Mouse (Mus musculus) layer of hippocampus, adult 18-20 months (tissue): ENCODE data around the gene Atl1. TPM values are rescaled to one million over a fixed set of nuclear protein-coding genes. Genes with fewer than 3 reads are reported as not detected.

Experiments
- DNase-seq, 2 experiments: peaks; one replicate each; pipeline ENCODE4 v3.0.0; 2022; ENCODE audit warnings: low spot score in 2 of 2
- long read RNA-seq: library from polyadenylated mRNA; stranded (forward); transcript quantifications from one replicate; pipeline ENCODE4 v2.0.0, GENCODE M21; 2021
- total RNA-seq, 2 experiments: library from RNA; stranded (reverse); gene quantifications; 2 replicates each; pipeline ENCODE4 v1.2.3; 2021

Atl1 gene
- 100 to 1,000 TPM; 192 to 198 TPM for total RNA-seq
- long read RNA-seq, partial matches to known transcripts = 95 of 123 reads
- long read RNA-seq, other reads (novel, unspliced or antisense) = 28 of 123 reads

DNA sequence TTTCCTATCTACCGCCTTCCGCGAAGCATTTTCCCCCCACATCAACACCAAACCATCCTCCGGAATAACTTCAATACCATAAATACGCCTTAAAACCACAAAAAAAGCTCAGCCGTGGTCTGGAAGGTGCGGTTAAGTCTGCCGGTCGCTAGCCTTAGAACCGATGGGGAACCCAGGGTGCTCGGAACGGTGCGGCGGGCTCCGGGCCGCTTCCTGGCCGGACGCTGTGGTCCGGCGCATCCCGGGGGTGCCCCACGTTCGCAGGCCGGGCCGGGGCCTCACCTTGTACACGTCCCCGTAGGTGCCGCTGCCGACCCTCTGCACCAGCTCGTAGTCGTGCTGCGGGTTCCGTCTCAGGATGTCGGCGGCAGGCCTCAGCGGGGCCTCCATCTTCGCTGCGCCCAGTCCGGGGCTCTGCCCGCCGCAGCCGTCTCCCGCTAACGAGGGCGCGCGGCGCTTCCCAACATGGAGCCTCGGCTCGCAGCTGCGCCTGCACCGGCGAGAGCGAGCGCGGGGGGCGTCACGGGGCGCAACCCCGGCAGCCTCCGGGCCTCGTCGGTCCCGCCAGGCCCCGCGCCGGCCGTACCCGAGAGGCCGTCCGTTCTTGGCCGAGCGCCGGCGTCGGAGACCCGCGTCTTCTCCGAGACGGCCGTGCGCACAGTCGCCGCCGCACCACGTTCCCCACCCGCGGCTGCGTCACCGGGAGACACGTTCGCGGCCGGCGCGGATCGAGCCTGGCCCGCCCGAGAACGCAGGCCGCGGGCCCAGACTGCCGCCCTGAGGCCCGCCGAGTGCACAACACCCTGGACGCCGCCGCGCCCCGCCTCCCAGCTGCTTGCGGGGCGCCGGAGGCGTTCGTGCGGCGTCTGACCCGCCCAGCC is at the start of gene Atl1, which contains the start of gene Map4k5:
Gene Atl1 (plus strand): TSS at position 244 of the 881 bp plus-strand sequence.
Gene Map4k5 (minus strand): TSS at position 830 of the 881 bp plus-strand sequence.
- DNase-seq = peak; percentile 86 to 92

DNA sequence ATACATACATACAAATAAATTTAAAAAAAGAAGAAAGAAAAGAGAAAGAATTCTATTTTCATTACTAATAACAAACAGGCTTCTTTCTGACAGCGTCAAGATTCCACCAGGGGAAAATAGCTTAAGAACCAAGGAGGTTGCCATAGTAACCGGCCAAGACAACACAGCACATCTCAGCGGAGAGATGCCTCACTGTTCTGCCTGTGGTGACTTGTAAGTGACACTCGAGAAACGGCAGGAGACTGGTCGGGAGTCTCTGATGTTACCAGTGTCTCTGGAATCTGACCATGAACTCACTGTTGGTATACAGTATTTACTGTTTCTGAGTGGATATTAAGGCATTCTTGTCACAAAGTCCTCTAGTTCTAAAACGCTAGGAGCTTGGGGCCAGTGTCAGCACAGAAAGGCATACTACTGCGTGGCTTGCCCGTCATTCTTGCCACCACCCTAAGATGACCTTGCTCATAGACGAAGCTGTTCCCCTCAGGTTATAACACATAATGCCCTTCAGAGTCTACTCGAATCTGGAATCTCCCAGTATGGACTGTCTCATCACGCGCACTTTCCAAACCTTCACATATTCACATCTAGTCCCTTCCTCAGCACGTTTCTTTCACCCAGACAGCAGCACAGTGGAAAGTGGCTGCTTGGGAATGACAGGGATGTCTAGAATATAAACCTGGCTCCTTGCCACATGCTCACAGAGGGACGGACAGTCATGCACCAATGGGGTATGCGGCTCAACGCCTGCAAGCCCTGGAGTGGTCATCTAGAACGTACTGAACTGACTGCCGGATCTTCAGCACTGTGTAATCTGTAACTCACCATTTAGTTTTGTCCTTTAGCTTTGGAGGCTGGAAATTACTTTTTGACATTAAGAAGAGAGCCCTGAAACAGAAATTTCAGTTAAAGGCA is 48.6 kb upstream of the Atl1 start:
- peak in 1 of 2 experiments; percentile 62 for DNase-seq

DNA sequence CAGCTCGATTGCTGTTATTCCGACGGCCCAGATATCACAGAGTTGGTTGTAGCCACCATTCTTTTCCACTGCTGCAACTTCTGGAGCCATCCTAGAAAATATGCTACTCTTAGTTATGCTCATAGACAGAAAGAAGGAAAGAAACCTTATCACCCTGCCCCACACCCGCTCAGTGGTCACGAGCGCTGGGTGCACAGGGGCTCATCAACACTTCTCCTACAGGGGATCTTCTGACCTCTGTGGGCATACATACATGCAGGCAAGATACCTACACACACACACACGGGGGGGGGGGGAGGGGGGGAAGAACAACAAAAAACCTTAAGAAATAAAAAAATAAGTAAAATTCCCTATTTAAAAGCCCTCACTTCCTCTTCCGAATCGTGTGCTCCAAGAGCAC is 46.7 kb upstream of the Atl1 start:
- no peak for DNase-seq

DNA sequence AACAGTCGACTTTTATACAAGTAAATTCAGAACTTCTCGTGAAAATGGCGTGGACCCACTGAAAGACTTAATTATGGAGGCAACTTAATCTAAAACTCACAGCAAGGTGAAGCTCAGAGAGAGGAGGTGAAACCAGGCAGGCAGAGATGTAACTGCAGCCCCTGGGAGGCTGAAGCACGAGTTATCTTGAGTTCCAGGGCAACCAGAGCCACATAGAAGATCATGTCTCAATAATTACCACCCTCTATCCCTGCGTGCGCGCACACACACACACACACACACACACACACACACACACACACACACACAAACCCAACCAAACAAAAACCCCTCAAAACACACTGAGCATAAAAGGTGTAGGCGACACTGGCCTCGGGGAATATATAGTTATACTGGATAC is 45.9 kb upstream of the Atl1 start:
- no peak for DNase-seq

DNA sequence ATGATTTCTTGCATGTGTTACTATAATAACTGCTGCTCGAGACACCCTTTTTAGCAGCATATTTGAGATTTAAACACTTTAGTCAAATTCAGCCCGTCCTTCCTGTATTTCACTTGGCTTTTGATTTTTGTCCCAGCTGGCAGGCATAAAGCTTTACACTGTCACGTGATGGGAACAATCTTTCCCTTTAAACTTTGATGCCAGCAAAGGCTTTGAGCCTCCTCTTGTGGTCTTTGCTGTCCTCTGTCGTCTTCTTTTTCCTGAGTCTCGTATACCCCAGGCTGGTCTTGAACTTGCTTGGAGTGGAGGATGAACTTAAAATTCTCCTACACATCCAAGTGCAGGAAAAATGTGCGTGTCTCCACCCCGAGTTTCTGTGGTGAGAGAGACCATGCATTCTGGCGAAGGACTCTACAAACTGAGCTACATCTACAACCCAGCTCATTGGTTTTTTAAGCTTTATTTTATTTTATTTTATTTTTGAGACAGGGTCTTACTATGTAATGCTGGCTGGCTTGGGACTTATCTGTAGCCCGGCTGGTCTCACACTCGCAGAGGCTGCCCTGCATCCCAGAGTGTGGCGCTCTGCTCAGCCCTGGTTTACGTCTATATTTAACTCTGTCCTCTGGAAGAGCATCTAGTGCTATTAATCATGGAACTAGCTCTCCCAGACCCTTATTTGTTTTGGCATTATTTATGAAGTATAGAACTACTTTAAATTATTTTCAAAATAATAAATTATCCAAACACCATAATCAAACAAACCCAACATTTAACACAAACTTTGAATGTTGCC is 44.1 kb upstream of the Atl1 start:
- DNase-seq = no peak

DNA sequence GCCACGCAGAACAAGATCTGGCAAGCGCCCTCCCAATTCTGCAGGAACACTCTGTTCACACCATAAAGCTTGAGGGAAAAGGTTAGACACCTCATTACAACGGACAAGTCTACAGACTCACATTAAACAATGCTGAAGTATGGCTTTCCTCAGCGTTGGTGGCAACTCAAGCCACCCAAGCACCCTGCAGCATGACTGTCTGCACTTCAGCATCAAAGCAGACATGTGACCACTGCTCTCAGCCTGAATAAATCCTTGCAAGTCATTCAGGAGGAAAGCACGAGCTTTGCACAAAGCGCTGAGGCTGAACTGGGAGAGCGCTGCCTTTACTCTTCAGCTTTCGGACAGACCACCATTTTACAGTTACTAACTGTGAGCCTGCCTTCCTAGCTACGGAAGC is 40.1 kb upstream of the Atl1 start:
- no peak for DNase-seq

DNA sequence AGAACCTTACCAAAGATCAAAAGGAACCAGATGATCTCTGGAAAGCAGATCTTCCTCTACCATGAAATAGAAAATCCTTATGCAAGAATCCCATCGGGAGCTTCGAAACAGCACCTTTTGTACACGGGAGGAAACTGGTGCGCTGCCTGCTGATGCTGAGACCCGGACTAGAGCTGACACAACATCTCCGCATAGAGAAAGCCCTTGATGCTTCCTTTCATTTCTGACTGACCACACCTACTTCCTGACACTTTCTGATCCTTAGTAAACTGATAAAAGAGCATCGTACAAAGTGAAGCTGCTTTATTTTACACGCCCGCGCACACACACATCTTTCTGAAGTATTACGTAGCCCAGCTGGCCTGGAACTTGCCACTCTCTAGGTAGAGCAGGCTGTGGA is 39.0 kb upstream of the Atl1 start:
- DNase-seq = no peak

DNA sequence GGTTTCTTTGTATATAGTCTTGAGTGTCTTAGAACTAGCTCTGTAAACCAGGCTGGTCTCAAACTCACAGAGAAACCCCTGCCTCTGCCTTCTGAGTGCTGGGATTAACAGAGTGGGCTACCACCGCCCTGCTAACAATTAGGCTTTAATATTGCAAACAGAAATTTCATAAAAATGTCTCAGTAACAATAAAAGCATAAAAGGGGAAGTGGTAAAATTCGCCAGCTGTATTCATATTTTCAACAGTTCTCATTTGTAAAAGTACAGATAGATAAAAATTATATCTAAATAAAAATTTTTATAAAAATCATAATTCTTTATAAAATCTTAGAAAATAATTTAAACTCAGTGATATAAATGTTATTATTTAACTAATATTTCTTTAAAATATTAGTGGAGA is 38.5 kb upstream of the Atl1 start:
- no peak for DNase-seq

DNA sequence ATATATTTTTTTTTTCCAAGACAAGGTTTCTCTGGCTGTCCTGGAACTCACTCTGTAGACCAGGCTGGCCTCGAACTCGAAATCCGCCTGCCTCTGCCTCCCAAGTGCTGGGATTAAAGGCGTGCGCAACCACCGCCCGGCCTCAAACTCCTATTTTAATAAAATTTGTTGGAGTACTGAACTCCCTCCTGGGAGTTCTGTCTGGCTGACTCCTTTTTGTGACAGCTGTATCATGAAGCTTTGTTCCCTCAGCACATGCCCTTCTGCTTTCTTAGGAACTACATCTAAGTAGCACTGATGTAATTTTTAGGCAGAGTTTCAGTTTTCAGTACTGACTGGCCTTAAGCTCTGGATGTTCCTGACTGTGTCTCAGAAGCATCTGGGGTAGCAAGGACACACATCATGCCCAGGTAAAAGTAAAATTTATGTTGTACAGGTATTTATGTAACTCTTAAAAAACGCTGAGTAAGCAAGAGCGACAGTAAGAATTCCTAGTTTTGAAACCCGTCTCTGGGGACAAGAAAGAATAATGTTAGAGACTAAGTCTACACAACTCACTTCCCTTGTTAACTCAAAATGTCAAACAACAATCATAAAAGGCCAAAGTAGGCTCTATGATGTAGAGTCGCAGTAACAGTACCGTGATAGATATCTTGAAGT is 36.6 kb upstream of the Atl1 start:
- no peak for DNase-seq

DNA sequence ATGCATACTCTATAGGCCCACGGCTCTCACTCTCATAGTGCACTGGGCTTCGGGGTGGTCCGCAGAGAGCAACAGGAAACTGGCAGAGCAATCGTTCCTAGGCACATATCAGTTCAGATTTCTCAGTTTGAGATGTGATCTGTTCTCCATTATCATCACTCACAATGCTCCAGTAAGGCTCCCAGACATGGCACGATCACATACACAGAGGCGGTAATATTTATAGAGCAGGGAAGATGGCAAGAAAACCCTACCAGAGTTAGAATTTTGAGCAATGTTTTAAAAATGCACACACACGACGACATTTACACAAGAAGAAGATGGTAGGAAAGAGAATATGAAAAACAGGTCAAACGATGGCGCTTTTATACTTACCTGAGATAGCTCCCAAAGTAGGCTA is 36.0 kb upstream of the Atl1 start:
- DNase-seq = no peak

DNA sequence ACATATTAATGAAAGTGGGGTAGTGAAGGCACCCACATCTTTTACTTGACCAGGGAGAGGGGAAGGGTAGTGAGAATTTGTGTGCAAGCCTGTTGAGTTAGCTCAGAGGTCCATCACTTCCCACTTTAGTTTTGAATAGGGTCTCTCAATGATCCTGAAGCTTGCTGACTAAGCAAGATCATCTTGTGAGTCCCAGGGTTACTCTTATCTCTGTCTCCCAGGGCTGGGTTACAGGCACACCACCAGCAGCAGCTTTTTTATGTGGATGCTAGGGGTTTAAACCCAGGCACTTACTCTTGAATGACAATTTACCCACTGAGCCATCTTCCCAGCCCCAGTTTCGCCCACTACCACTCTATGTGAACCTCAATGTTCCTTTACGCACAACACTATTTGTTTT is 34.8 kb upstream of the Atl1 start:
- no peak for DNase-seq

DNA sequence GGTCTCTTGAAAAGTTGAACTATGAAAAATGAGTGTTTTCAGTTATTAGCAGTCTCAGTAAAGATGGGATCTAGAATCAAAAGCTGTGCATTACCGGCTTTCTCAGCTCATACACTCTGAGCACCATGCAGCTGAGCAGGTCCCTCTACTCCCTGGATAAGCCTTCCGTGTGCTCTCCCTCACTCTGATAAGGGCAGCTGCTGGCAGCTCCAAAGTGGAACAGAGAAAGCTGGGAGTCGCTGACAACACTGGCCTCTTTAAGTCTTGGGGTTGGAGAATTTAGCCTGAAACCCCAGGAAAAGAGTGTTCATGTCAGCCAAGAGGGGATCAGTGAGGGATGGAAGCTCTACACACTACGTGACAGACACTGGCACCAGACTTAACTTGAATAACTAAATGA is 33.6 kb upstream of the Atl1 start:
- no peak for DNase-seq

DNA sequence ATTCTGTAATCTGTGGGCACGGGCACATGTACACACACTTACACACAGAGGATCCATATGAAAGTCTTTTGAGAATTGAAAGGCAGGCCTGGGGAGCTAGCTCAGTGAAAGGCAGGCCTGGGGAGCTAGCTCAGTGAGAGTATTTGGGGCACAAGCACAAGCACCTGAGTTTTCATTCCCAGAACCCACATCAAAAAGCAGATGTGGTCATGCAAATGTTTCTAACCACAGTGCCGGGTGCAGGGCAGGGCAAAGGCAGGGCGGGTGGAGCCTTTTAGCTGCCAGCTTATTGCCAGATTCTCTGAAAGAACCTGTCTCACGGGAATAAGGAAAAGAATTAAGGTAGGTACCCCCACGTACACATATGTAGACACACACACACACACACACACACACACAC is 28.9 kb upstream of the Atl1 start:
- no peak for DNase-seq

DNA sequence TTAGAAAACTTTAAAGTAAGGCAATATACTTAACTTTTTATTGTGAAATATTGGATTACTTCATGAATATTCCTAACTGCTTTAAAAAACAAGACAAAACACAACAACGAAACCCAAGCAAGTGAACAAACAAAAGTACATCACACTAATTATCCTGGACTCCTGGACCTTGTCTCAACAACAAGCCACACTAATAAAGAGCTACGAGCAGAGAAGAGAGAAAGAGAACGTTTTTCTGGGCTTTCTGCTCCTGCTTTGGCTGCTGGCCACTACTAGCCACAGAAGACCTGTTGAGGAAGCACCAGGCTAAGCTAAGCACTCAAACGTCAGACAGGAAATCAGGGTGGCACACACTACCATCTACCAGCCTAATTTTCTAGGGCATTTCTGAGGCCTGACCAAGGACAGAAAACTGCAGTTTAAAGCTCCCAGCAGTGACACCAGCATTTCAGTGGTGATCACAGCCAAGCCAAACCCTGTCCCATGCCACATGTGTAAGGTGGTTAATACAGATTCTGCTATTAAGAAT is 28.2 kb upstream of the Atl1 start:
- DNase-seq = no peak

DNA sequence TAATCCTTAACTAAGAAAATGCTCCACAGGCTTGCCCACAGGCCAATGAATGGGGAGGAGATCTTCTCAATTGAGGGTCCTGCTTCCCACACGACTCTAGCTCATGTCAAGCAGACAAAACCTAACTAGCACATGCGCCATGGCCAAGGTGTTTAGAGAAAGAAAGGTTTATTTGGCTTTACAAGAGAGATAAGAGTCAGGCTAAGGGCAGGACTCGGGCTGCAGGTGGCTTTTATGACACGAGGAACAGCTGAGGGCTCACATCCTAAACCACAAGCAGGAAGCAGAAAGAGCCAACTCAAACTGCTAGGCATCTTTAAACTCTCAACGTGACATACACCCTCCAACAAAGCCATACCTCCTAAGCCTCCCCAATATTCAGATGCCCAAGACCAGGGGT is 25.1 kb upstream of the Atl1 start:
- DNase-seq = no peak

DNA sequence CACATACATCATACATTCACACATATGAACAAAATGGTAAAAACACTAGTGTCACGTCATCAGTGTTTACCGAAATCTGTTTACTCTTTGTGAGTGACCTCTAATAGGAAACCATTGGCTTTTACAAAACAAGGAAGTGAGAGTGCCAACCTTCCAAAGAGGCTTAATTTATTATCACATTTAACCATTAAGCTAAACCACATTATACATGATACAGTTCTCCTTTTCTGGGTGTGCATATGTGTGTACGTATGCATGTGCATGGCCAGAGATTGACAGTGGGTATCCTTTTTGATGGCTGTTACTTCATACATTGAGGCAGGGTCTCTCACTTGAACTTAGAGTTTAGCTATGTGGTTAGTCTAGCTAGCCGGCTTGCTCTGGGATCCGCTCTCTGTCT is 20.8 kb upstream of the Atl1 start:
- DNase-seq = no peak

DNA sequence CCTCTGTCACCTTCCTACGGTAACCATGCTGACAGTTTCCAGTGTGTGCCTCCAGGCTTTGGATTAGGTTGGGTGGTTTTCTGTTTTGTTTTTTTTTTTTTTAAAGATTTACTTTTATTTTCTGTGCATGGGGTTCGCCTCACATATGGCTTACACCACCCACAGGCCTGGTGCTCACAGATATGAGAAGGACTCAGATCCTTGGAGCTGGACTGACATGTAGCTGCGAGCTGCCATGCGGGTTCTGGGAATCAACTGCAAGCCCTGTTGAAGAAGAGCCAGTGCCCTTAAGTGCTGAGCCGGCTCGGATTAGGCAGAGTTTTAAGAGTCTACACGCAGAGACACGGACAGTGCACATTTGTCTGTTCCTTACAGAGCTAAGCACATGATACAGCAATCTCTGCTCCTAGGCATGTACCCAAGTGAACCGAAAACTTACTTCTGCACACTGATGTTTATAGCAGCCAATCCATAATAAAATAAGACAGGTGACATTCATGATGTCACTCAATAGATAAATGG is 14.5 kb upstream of the Atl1 start:
- peak in 1 of 2 experiments; percentile 52 for DNase-seq

DNA sequence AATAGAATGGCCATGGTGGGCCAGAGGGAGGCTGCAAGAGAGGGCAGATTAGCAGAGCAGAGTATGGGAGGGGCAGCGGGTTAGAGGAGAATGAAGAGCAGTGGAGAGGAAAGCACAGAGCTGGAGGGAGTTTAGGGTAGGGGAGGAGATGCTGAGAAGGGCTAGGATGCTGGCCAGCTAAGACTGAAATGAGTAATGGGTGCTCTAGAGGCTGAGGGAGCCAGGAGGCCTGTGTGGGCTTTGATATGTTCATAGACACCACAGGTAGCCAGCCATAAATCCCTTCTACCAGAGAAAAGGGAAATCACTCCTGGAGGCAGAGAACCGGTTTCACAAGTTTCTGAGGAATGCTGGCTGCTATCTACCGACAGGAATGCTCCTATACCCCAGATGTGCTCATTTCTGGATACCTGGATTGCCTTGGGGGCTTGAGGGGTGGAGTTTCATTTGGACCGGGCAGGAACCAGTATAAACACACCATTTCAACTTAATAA is 13.2 kb upstream of the Atl1 start:
- DNase-seq = no peak

DNA sequence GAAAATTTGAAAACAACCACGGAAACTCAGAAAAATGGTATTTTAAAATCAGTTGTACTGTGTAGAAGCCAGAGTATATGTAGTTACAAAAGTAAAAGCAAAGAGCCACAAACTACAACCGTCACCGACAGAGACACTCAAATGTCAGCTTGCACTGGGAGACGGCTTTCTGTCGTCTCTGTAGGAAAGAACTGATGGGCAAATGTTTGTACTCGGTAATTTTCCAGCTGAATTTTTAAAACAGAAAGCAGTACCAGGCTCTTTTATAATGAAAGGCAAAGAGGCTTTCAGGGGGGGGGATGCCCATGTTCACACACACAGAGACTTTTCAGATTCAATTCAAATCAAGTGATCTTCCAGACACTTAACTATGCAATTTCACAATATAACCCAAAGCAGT is 12.7 kb upstream of the Atl1 start:
- DNase-seq = peak in 1 of 2 experiments; percentile 59
